Mouse (Mus musculus) MEL (cell line): ENCODE results near the gene Ttll11. TPM values are rescaled to one million over a fixed set of nuclear protein-coding genes. Genes with fewer than 3 reads are reported as not detected.

ENCODE experiments used
- DNase-seq: peaks from one replicate; pipeline ENCODE4 v3.0.0; 2011; ENCODE audit warnings: low read depth, low spot score
- H3K27ac ChIP-seq: 2 replicates; pipeline ENCODE4 v1.5.1; 2012; ENCODE audit warnings: low read depth, mild to moderate bottlenecking, control low read depth, low read length, moderate library complexity; ENCODE audit not compliant: control insufficient read depth
- H3K27me3 ChIP-seq, 2 experiments: fragments of 150-350 bp in 1 of 2; sonication (generic) in 1 of 2; 2 replicates each; pipeline ENCODE4 v1.6.1; 2012; ENCODE audit warnings: low read length in 2 of 2, mild to moderate bottlenecking in 2 of 2, improper control_type of control experiment in 1 of 2, moderate library complexity in 1 of 2; ENCODE audit not compliant: insufficient read depth in 2 of 2, control insufficient read depth in 1 of 2
- H3K36me3 ChIP-seq, 2 experiments: 2 replicates each; pipeline ENCODE4 v1.6.1; 2012 to 2014; ENCODE audit warnings: low read length in 2 of 2, improper control_type of control experiment in 1 of 2, inconsistent platforms in 1 of 2, mild to moderate bottlenecking in 1 of 2; ENCODE audit not compliant: insufficient read depth in 2 of 2, control insufficient read depth in 1 of 2
- H3K4me1 ChIP-seq, 2 experiments: fragments of 150-350 bp in 1 of 2; sonication (generic) in 1 of 2; 2 replicates each; pipeline ENCODE4 v1.6.1; 2012; ENCODE audit warnings: low read length in 2 of 2, improper control_type of control experiment in 1 of 2, mild to moderate bottlenecking in 1 of 2; ENCODE audit not compliant: insufficient read depth in 2 of 2, control insufficient read depth in 1 of 2
- H3K4me3 ChIP-seq, 2 experiments: fragments of 150-350 bp in 1 of 2; sonication (generic) in 1 of 2; 2 replicates each; pipeline ENCODE4 v1.5.1; 2012; ENCODE audit warnings: low read depth in 2 of 2, low read length in 2 of 2, mild to moderate bottlenecking in 2 of 2, moderate library complexity in 2 of 2, control low read depth in 1 of 2, improper control_type of control experiment in 1 of 2; ENCODE audit not compliant: control insufficient read depth in 1 of 2, insufficient read depth in 1 of 2
- H3K79me2 ChIP-seq: 2 replicates; pipeline ENCODE4 v1.6.1; 2012; ENCODE audit warnings: mild to moderate bottlenecking, low read length, moderate library complexity; ENCODE audit not compliant: control insufficient read depth, poor library complexity, insufficient read depth
- H3K9ac ChIP-seq: 2 replicates; pipeline ENCODE4 v1.6.1; 2012; ENCODE audit warnings: low read depth, mild to moderate bottlenecking, control low read depth, low read length, moderate library complexity; ENCODE audit not compliant: control insufficient read depth, poor library complexity, severe bottlenecking
- H3K9me3 ChIP-seq: fragments of 150-350 bp; sonication (generic); replicated peaks from 2 replicates; pipeline ENCODE4 v1.6.1; 2012; ENCODE audit warnings: mild to moderate bottlenecking, low read length, improper control_type of control experiment, moderate library complexity; ENCODE audit not compliant: insufficient read depth
- GABPA ChIP-seq: IDR thresholded peaks from 2 replicates; pipeline ENCODE4 v1.6.1; 2012; ENCODE audit warnings: low read depth, mild to moderate bottlenecking, inconsistent platforms, low read length, improper control_type of control experiment, moderate library complexity
- GATA1 ChIP-seq: IDR thresholded peaks from 2 replicates; pipeline ENCODE4 v1.6.1; 2011; ENCODE audit warnings: low read depth, low read length, improper control_type of control experiment
- JUND ChIP-seq: IDR thresholded peaks from 2 replicates; pipeline ENCODE4 v1.6.1; 2011; ENCODE audit warnings: low read depth, mild to moderate bottlenecking, improper control_type of control experiment, low read length
- MAFK ChIP-seq: IDR thresholded peaks from 2 replicates; pipeline ENCODE4 v1.6.1; 2011; ENCODE audit warnings: low read depth, mild to moderate bottlenecking, low read length, improper control_type of control experiment, borderline replicate concordance
- MAX ChIP-seq: IDR thresholded peaks from 2 replicates; pipeline ENCODE4 v1.6.1; 2011; ENCODE audit warnings: low read length, improper control_type of control experiment
- MAZ ChIP-seq: IDR thresholded peaks from 2 replicates; pipeline ENCODE4 v1.6.1; 2012; ENCODE audit warnings: low read depth, mild to moderate bottlenecking, inconsistent platforms, low read length, improper control_type of control experiment
- MEF2A ChIP-seq: IDR thresholded peaks from 2 replicates; pipeline ENCODE4 v1.6.1; 2014; ENCODE audit warnings: low read depth, mild to moderate bottlenecking, inconsistent platforms, low read length, improper control_type of control experiment; ENCODE audit not compliant: poor library complexity, insufficient replicate concordance, severe bottlenecking; ENCODE audit errors: extremely low read depth
- MYB ChIP-seq: IDR thresholded peaks from 2 replicates; pipeline ENCODE4 v1.6.1; 2011; ENCODE audit warnings: mild to moderate bottlenecking, low read depth, low read length, improper control_type of control experiment
- MYC ChIP-seq: IDR thresholded peaks from 2 replicates; pipeline ENCODE4 v1.6.1; 2011; ENCODE audit warnings: low read depth, mild to moderate bottlenecking, low read length, improper control_type of control experiment, moderate library complexity
- NELFE ChIP-seq: IDR thresholded peaks from 2 replicates; pipeline ENCODE4 v1.6.1; 2011; ENCODE audit warnings: low read depth, low read length, improper control_type of control experiment
- NRF1 ChIP-seq: IDR thresholded peaks from 2 replicates; pipeline ENCODE4 v1.6.1; 2014; ENCODE audit warnings: low read depth, mild to moderate bottlenecking, inconsistent platforms, low read length, improper control_type of control experiment, moderate library complexity; ENCODE audit not compliant: poor library complexity, insufficient read depth, severe bottlenecking
- POLR2A ChIP-seq, 2 experiments: IDR thresholded peaks; 2 replicates each; pipeline ENCODE4 v1.6.1; 2011 to 2012; ENCODE audit warnings: low read length in 2 of 2, mild to moderate bottlenecking in 2 of 2, control low read depth in 1 of 2, improper control_type of control experiment in 1 of 2, low read depth in 1 of 2, moderate library complexity in 1 of 2; ENCODE audit not compliant: control insufficient read depth in 1 of 2, insufficient read depth in 1 of 2, poor library complexity in 1 of 2
- POLR2AphosphoS2 ChIP-seq: IDR thresholded peaks from 2 replicates; pipeline ENCODE4 v1.6.1; 2011; ENCODE audit warnings: low read length, improper control_type of control experiment
- POLR2AphosphoS5 ChIP-seq: IDR thresholded peaks from 2 replicates; pipeline ENCODE4 v1.6.1; 2012; ENCODE audit warnings: low read depth, borderline replicate concordance, mild to moderate bottlenecking, inconsistent platforms, low read length, moderate library complexity, mixed read lengths
- RCOR1 ChIP-seq: IDR thresholded peaks from 2 replicates; pipeline ENCODE4 v1.6.1; 2012; ENCODE audit warnings: low read depth, mild to moderate bottlenecking, inconsistent platforms, low read length, improper control_type of control experiment
- SMC3 ChIP-seq: IDR thresholded peaks from 2 replicates; pipeline ENCODE4 v1.6.1; 2011; ENCODE audit warnings: low read depth, low read length, improper control_type of control experiment
- TAL1 ChIP-seq: IDR thresholded peaks from 2 replicates; pipeline ENCODE4 v1.6.1; 2012; ENCODE audit warnings: mild to moderate bottlenecking, inconsistent platforms, low read length, moderate library complexity, mixed read lengths
- TBP ChIP-seq: IDR thresholded peaks from 2 replicates; pipeline ENCODE4 v1.8.0; 2011; ENCODE audit warnings: low read depth, low read length, improper control_type of control experiment
- TCF12 ChIP-seq: IDR thresholded peaks from 2 replicates; pipeline ENCODE4 v1.6.1; 2014; ENCODE audit warnings: low read depth, mild to moderate bottlenecking, inconsistent platforms, low read length, improper control_type of control experiment, moderate library complexity
- UBTF ChIP-seq: IDR thresholded peaks from 2 replicates; pipeline ENCODE4 v1.6.1; 2012; ENCODE audit warnings: low read depth, mild to moderate bottlenecking, inconsistent platforms, low read length, improper control_type of control experiment, moderate library complexity, borderline replicate concordance; ENCODE audit not compliant: insufficient read depth
- USF1 ChIP-seq: IDR thresholded peaks from 2 replicates; pipeline ENCODE4 v1.6.1; 2014; ENCODE audit warnings: low read depth, mild to moderate bottlenecking, inconsistent platforms, low read length, improper control_type of control experiment, moderate library complexity
- ZMIZ1 ChIP-seq: IDR thresholded peaks from 2 replicates; pipeline ENCODE4 v1.6.1; 2012; ENCODE audit warnings: low read depth, mild to moderate bottlenecking, inconsistent platforms, low read length, improper control_type of control experiment, moderate library complexity
- polyA plus RNA-seq, 2 experiments: library from polyadenylated mRNA; stranded (reverse) in 1 of 2; unstranded in 1 of 2; fragments of >175 nt in 1 of 2; fragments of >200 nt in 1 of 2; gene quantifications; 2 replicates each; pipeline versions ENCODE4 v1.2.1 to v1.2.4; 2012; ENCODE audit warnings: low replicate concordance in 2 of 2, low read depth in 1 of 2; ENCODE audit not compliant: insufficient read length in 2 of 2, insufficient read depth in 1 of 2, missing spikeins in 1 of 2
- total RNA-seq: library from RNA; depleted of rRNA; stranded (reverse); fragments of 300-350 nt; gene quantifications from 2 replicates; pipeline ENCODE4 v1.2.3, GENCODE M21; 2012

The Ttll11 gene
- total and polyA plus RNA-seq, 3 experiments, result 1.2 to 2.5 TPM; not detected in 1

DNA sequence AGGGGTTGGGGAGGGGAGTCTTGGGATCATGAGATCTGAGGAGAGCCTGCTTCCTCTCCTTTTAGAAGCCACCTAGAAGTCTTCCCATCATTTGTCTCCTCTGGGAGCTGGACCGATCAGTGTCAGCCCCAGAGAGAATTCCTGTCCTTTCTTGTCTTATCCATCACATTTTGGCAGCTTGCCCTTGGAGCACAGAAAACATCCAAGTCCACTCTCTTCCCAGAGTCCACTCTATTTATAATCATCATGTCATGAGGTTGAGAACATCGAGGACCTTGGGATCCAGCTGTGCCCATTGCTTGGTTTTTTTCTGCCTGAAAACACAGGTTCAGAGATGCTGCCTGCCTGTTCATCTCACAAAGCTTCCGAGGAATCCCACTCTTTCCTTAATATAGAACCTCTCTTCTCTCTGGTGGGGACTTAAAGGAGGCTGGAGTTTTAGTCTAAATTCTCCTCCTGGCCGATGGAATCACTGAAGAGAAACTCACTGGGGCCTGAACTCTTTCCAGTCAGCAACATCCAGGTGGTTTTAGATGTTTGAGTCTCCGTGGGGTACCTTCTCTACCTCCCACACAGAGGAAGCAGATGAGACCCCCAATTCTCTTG is 163.6 kb downstream of the Ttll11 start:
- no peaks in the 10 kb centered on the region for H3K27me3 ChIP-seq

DNA sequence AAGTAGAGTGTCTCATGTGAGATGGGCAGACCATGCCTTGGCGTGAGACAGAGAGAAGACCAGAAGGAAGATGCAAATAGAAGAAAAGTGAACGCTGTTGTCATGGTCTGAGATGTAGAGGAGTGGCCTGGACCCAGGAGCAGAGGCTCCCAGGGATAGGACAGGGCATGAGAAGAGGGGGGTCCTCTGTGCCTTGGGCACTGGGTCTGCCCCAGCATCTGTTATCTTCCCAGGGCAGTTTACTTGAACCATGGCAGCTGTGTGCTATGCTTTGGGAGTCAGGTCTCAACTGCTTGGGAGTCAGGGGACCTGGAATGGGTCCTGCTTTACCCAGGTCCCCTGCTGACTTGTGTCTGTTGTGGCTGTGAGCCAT is 167.2 kb downstream of the Ttll11 start:
- Histone ChIP-seq H3K4me3 (no peak overlapping the region), H3K9ac (no peak overlapping the region), H3K27ac (no peak overlapping the region), H3K9me3 (no peaks in the 10 kb centered on the region), H3K27me3 (no peaks in the 10 kb centered on the region), H3K36me3 (no peaks in the 10 kb centered on the region), H3K4me1 (0 out of 4 replicates have a peak, but pooled peaks cover 0 to 1% of the 10 kb centered on the region in 2 experiments), H3K79me2 (no peaks in the 10 kb centered on the region)
- DNase-seq, result no peak
- TF ChIP-seq GABPA (no peak), MEF2A (no peak), RCOR1 (no peak)

More for the DNA sequence above, 163.6 kb downstream of the Ttll11 start:
- Histone ChIP-seq H3K9ac (no peak overlapping the region), H3K4me1 (peaks cover 8 to 15% of the 10 kb centered on the region in 2 experiments), H3K36me3 (peaks cover 0 to 4% of the 10 kb centered on the region in 2 experiments; a peak in 2 of 4 replicates), H3K27ac (no peak overlapping the region), H3K9me3 (no peaks in the 10 kb centered on the region), H3K79me2 (no peaks in the 10 kb centered on the region), H3K4me3 (no peak overlapping the region)
- TF ChIP-seq USF1, result no peak
- no peak for TF ChIP-seq SMC3
- no peak for TF ChIP-seq POLR2AphosphoS5
- TF ChIP-seq ZMIZ1, result no peak
- no peak for TF ChIP-seq MEF2A
- no peak for TF ChIP-seq MYB
- TF ChIP-seq UBTF, result no peak
- TF ChIP-seq GATA1, result no peak
- TF ChIP-seq JUND, result no peak
- no peak for TF ChIP-seq POLR2A (IDR thresholded peaks at IDR 0.05; ENCODE audit: control insufficient read depth in 1 of 2, insufficient read depth in 1 of 2, low read depth in 1 of 2, low read length in 2 of 2, poor library complexity in 1 of 2)
- TF ChIP-seq NELFE, result no peak
- no peak for TF ChIP-seq MYC
- no peak for TF ChIP-seq MAFK
- no peak for TF ChIP-seq POLR2AphosphoS2
- TF ChIP-seq TAL1, result no peak
- no peak for TF ChIP-seq MAX
- no peak for TF ChIP-seq NRF1
- TF ChIP-seq MAZ, result no peak
- TF ChIP-seq TBP, result no peak
- TF ChIP-seq TCF12, result no peak
- no peak for DNase-seq
